Mouse (Mus musculus) intestine, embryonic 15.5 days (tissue): ENCODE results near the gene Odc1. TPM values are rescaled to one million over a fixed set of nuclear protein-coding genes. Genes with fewer than 3 reads are reported as not detected.

Experiments
- ATAC-seq: fragments of 200-750 bp; cut with Nextera tagmentation; 2 replicates; pipeline ENCODE4 v1.8.0; 2017; ENCODE audit warnings: moderate TSS enrichment, moderate library complexity
- H3K27ac ChIP-seq: fragments of 300-500 bp; sonication (generic); 2 replicates; pipeline ENCODE4 v1.5.1; 2015; ENCODE audit warnings: mild to moderate bottlenecking, inconsistent platforms
- H3K27me3 ChIP-seq: fragments of 300-500 bp; sonication (generic); replicated peaks from 2 replicates; pipeline ENCODE4 v1.6.1; 2015; ENCODE audit warnings: inconsistent platforms
- H3K36me3 ChIP-seq: fragments of 300-500 bp; sonication (generic); 2 replicates; pipeline ENCODE4 v1.6.1; 2015; ENCODE audit warnings: inconsistent platforms
- H3K4me1 ChIP-seq: fragments of 300-500 bp; sonication (generic); replicated peaks from 2 replicates; pipeline ENCODE4 v1.6.1; 2015; ENCODE audit warnings: inconsistent platforms
- H3K4me2 ChIP-seq: fragments of 300-500 bp; sonication (generic); replicated peaks from 2 replicates; pipeline ENCODE4 v1.6.1; 2015; ENCODE audit warnings: mild to moderate bottlenecking, inconsistent platforms
- H3K4me3 ChIP-seq: fragments of 300-500 bp; sonication (generic); replicated peaks from 2 replicates; pipeline ENCODE4 v1.5.1; 2015; ENCODE audit warnings: inconsistent platforms
- H3K9ac ChIP-seq: fragments of 300-500 bp; sonication (generic); 2 replicates; pipeline ENCODE4 v1.6.1; 2015; ENCODE audit warnings: inconsistent platforms
- H3K9me3 ChIP-seq: fragments of 300-500 bp; sonication (generic); 2 replicates; pipeline ENCODE4 v1.6.1; 2016; ENCODE audit warnings: inconsistent platforms
- WGBS: fragments of 180-500 bp; shearing (Covaris S2); methylation state at CpG from one replicate; pipeline ENCODE4 v1.1.7; 2015; 5-methylcytosine and 5-hydroxymethylcytosine counted together
- polyA plus RNA-seq: library from polyadenylated mRNA; unstranded; fragments of >200 nt; fragmentation: Nextera tagmentation; extraction: Ambion mirVana; gene quantifications from 2 replicates; pipeline ENCODE4 v1.2.1, GENCODE M21; 2015

The Odc1 gene
- polyA plus RNA-seq, 1 experiment from 2014 or later: 203 TPM

DNA sequence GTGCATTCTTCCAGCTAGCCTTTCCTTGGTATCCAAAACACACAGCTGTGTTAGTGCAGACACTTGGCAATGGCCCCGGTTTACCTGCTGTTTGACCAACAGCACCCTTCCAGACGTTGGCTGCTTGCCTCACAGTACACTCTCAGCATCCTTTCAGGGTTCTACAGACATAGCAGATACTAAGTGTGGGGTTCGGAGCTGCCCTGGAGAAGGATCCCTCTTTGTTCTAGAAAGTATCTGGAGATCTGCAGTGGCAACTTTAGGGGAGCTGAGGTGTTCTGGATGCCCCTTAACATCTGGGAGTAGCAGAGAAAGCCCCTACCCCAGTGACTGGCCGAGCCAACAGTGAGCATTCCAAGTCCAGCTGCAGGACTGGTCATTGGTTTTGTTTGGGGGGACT lies 30.0 kb downstream of the Odc1 start:
- ATAC-seq: no peak
- Histone ChIP-seq H3K9ac (no peak overlapping the region), H3K9me3 (no peaks in the 10 kb centered on the region), H3K4me2 (no peak overlapping the region), H3K27me3 (no peaks in the 10 kb centered on the region), H3K27ac (no peak overlapping the region), H3K4me1 (peaks cover 5% of the 10 kb centered on the region; the same call in 1 of the 2 replicates), H3K36me3 (no peaks in the 10 kb centered on the region), H3K4me3 (no peak overlapping the region)
- 79% methylated on average over 4 of the region's 4 CpGs for WGBS

DNA sequence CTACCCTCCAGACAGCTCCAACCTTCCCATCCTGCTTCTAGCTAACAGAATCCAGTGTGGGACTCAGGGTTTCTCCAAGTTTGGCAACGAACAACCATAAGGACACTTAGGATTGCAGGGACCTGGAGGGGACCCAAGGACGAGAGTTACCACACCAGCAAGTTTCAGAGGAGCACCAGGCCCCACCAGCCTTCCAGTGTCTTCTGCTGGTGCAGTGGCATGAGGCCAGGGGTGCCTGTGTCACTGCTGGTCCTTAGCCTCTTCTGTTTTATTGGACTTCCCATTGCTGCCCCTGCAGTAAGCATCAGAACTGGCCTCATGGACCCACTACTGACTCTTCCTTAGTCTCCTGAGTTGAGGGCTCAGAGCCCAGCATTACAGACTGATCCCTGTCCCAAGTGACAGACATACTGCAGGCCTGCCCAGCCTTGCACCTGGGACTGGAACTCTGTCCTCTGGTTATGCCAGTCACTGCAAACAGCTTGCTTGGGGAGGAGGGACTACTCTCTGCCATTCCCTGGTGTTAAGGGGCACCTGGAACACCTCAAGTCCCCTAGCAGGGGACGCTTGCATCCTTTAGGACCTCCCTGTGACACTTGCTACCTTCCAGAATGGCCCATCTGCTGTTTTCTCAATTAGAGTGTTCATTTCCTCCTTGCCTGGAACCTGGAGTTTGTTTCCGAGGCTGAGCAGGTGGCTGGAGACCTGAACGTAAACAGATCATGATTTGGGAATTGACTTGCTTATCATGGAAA lies 30.7 kb downstream of the Odc1 start:
- peaks cover 5% of the 10 kb centered on the region; the same call in 1 of the 2 replicates for H3K4me1 ChIP-seq
- no peak overlapping the region for H3K9ac ChIP-seq
- no peaks in the 10 kb centered on the region for H3K36me3 ChIP-seq
- H3K4me3 ChIP-seq: no peak overlapping the region
- WGBS: 51% methylated on average over 5 of the region's 5 CpGs
- peak; percentile 62 for ATAC-seq
- no peak overlapping the region for H3K27ac ChIP-seq
- H3K27me3 ChIP-seq: no peaks in the 10 kb centered on the region
- no peak overlapping the region for H3K4me2 ChIP-seq
- no peaks in the 10 kb centered on the region for H3K9me3 ChIP-seq

DNA sequence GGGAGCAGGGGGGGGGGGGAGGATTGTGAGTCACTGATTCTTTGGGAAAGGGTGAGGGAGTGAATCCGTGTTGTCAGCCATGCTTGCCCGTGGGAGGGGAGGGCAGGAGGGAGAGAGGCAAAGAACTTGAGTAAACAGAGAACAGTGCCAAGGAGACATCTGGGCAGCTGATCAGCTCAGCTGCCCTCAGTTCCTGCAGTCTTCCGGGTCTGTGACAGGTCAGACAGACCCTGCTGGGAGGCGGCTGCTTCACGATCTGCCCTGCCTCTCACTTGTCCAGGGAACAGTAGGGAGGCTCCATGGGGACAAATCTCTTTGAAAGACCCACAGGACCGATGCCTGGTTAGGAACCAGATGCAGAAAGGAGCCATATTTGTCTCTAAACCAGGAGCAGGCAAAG lies 31.4 kb downstream of the Odc1 start:
- 8% methylated on average over 6 of the region's 6 CpGs for WGBS
- Histone ChIP-seq H3K4me2 (peak overlapping the region; percentile 28; the same call in 1 of the 2 replicates), H3K27me3 (no peaks in the 10 kb centered on the region), H3K36me3 (no peaks in the 10 kb centered on the region), H3K9me3 (no peaks in the 10 kb centered on the region), H3K9ac (no peak overlapping the region), H3K27ac (no peak overlapping the region), H3K4me3 (no peak overlapping the region), H3K4me1 (peaks cover 5% of the 10 kb centered on the region; the same call in 1 of the 2 replicates)
- peak; percentile 69 for ATAC-seq

DNA sequence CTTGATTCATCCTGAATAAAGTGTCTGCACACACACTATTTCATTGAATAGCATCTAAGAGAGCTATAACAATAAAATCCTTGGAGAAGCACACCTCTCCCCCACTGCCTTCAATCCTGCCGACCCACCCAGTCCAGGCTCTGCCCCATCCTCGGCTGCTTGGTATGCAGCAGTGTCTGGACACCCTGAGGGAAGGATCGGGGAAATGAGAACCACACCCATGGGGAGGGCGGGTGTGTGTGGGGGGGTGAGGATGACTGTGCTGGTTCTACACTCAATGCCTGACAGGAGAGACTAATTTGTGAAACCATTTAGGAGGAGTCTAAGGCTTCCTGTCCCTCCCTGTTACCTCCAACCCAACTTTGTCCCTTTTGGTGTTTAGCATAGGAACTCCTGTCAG lies 34.0 kb downstream of the Odc1 start:
- no peak overlapping the region for H3K27ac ChIP-seq
- H3K27me3 ChIP-seq: no peaks in the 10 kb centered on the region
- no peak overlapping the region for H3K4me3 ChIP-seq
- no peak for ATAC-seq
- no peak overlapping the region for H3K9ac ChIP-seq
- H3K4me1 ChIP-seq: peaks cover 5% of the 10 kb centered on the region; the same call in 1 of the 2 replicates
- H3K36me3 ChIP-seq: no peaks in the 10 kb centered on the region
- WGBS: 31% methylated on average over 4 of the region's 4 CpGs
- no peaks in the 10 kb centered on the region for H3K9me3 ChIP-seq
- H3K4me2 ChIP-seq: no peak overlapping the region

DNA sequence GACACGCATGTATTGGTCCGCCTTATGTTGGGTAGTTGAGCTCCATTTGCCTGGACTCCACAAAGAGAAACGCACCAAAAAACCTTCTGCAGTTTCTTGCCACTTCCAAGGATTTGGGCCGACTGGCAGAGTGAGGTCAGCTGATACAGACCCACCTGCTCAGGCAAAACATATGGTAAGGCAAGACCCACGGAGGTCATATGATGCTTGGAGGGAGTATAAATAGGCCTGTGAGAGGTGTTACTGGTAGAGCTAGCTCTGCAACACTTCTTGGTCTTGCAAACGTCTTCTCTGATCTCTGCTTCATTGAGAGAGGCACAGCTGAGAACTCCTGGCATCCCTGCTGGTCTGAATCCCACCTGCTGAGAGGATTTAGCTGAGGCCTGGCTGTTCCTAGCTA lies 36.4 kb downstream of the Odc1 start:
- Histone ChIP-seq H3K36me3 (no peaks in the 10 kb centered on the region), H3K4me1 (peaks cover 4% of the 10 kb centered on the region; the same call in 1 of the 2 replicates), H3K4me2 (no peak overlapping the region), H3K9ac (no peak overlapping the region), H3K9me3 (no peaks in the 10 kb centered on the region), H3K4me3 (no peak overlapping the region), H3K27ac (no peak overlapping the region), H3K27me3 (no peaks in the 10 kb centered on the region)
- no peak for ATAC-seq
- WGBS: 68% methylated on average over 6 of the region's 6 CpGs

DNA sequence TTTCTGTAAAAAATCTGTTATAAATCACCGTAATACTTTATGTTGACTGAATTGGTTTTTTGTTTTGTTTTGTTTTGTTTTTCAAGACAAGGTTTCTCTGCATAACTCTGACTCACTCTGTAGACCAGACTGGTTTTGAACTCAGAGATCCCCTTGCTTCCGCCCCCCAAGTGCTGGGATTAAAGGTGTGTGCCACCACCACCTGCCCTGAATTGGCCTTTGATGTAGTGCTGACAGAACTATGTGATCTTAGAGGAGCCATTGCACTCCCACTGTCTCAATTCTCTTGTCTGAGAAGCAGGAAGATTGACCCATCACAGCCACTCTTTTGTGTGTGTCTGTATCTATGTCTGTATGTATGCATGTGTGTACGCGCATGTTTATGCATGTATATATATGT lies 37.8 kb downstream of the Odc1 start:
- ATAC-seq: no peak
- WGBS: 91% methylated on average over 4 of the region's 4 CpGs

DNA sequence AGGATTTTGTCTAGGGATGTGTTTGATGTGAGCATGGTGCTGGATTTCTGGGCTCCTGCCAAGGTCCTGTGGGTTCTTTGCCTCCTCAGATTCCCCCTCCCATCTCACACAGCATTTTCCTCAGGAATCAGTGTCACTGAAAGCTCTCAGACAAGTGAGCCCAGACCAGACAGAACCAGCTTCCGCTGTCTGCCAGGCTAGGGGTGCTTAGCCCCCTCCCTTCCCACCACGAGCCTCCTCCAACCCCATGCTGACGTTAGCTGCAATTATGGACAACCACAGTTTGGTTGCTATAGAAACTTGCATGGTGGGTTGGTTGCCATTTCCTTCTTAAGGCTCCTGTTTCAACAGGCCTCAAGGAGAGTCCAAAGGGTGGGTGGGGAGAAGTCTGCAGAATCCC lies 39.3 kb downstream of the Odc1 start:
- no peak for ATAC-seq
- no peaks in the 10 kb centered on the region for H3K4me1 ChIP-seq
- 34% methylated on average over 3 of the region's 3 CpGs for WGBS
- H3K9ac ChIP-seq: no peak overlapping the region
- H3K36me3 ChIP-seq: no peaks in the 10 kb centered on the region
- H3K4me3 ChIP-seq: no peak overlapping the region
- no peaks in the 10 kb centered on the region for H3K27me3 ChIP-seq
- H3K27ac ChIP-seq: no peak overlapping the region
- H3K9me3 ChIP-seq: no peaks in the 10 kb centered on the region
- no peak overlapping the region for H3K4me2 ChIP-seq

More for the DNA sequence above, 37.8 kb downstream of the Odc1 start:
- Histone ChIP-seq H3K9ac (no peak overlapping the region), H3K4me3 (no peak overlapping the region), H3K4me1 (no peaks in the 10 kb centered on the region), H3K27ac (no peak overlapping the region), H3K4me2 (no peak overlapping the region), H3K9me3 (no peaks in the 10 kb centered on the region), H3K36me3 (no peaks in the 10 kb centered on the region), H3K27me3 (no peaks in the 10 kb centered on the region)

DNA sequence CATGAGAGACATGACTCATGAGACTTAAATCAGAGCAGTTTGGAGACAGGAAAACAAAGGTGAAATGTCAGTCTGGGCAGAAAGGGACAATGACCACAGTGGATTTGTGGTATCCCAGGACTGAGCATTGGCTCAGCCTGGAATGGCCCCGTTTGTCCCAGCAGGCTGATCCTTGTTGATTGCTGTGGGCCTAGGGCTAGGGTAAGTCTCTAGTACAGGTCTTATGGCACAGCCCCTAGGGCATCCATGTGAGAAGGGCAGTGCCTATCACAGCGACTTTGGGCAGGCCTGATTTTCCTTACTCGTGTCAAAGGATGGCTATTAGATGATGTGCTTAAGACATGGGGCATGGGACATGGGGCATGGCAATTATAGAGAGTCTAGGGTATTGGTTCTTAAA lies 41.4 kb downstream of the Odc1 start:
- WGBS: 74% methylated on average over 3 of the region's 3 CpGs
- Histone ChIP-seq H3K9me3 (no peaks in the 10 kb centered on the region), H3K9ac (no peak overlapping the region), H3K4me3 (no peak overlapping the region), H3K4me1 (no peaks in the 10 kb centered on the region), H3K27me3 (no peaks in the 10 kb centered on the region), H3K36me3 (no peaks in the 10 kb centered on the region), H3K27ac (no peak overlapping the region), H3K4me2 (no peak overlapping the region)
- no peak for ATAC-seq

DNA sequence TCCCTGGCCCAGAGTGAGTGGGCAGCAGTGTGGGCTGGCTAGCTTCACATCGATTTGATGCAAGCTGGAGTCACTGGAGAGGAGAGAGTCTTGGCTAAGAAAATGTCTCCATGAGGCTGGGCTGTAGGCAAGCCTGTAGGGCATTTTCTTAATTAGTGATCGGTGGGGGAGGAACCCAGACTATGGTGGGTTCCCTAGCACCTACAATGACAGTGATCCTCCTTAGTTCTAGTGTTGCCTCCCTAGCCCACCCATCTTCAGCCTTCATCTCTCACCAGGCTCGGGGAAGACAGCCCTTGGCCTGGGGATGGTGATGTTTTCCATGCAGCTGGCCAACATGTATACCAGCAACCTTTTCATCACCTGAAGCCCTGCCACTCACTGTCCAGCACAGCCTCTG lies 43.8 kb downstream of the Odc1 start:
- Histone ChIP-seq H3K9ac (no peak overlapping the region), H3K27me3 (no peaks in the 10 kb centered on the region), H3K9me3 (no peaks in the 10 kb centered on the region), H3K27ac (no peak overlapping the region), H3K4me2 (no peak overlapping the region), H3K36me3 (no peaks in the 10 kb centered on the region), H3K4me1 (no peaks in the 10 kb centered on the region), H3K4me3 (no peak overlapping the region)
- ATAC-seq: no peak
- 80% methylated on average over 3 of the region's 3 CpGs for WGBS

DNA sequence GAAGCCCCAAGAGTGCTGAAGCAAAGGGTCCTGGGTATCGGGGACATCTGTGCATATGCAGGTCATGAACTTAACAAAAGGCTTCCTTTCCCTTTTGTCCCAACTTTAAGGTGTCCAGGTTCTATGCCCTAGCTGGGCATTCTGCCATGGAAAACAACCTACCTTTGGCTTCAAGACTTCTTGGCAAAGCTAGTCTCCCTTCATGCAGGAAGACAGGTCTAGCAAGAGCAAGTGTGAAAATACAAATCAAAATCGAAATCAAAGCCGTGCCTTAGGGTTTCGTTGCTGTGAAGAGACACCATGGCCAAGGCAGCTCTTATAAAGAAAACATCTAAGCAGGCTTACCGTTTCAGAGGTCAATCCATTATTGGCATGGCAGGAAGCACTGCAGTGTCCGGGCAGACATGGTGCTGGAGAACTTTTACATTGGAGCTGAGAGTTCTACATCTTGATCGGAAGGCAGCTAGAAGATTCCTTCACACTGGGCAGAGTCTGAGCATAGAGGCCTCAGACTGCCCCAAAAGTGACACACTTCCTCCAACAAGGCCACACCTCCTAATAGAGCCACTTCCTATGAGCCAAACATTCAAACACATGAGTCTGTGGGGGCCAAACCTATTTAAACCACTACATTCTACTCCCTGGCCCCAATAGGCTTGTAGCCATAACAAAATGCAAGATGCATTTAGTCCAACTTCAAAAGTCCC lies 44.5 kb downstream of the Odc1 start:
- H3K9ac ChIP-seq: no peak overlapping the region
- no peak overlapping the region for H3K4me3 ChIP-seq
- ATAC-seq: no peak
- H3K4me2 ChIP-seq: no peak overlapping the region
- H3K4me1 ChIP-seq: no peaks in the 10 kb centered on the region
- H3K9me3 ChIP-seq: no peaks in the 10 kb centered on the region
- 92% methylated on average over 7 of the region's 7 CpGs for WGBS
- H3K27me3 ChIP-seq: no peaks in the 10 kb centered on the region
- no peak overlapping the region for H3K27ac ChIP-seq
- H3K36me3 ChIP-seq: no peaks in the 10 kb centered on the region

DNA sequence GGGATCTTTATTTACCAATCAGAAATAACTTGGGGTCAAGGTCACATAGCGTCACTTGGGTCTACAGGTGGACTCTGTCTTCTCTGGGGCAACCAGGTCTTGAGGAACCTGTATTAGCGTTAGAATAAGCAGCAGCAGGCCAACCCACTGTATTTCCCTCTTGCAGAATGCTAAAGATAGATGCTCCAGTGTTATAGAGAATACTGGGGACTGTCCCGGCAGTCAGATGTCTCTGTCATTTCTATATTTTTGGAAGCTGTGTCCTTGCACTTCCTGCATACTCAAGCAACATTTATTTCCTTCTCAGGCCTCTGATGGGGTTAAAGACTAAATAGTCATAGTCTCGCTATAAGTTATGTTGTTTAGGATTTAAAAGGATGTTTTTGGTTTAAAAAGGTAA lies 46.7 kb downstream of the Odc1 start:
- Histone ChIP-seq H3K9ac (no peak overlapping the region), H3K9me3 (no peaks in the 10 kb centered on the region), H3K27me3 (no peaks in the 10 kb centered on the region), H3K27ac (no peak overlapping the region), H3K4me2 (no peak overlapping the region), H3K4me3 (no peak overlapping the region), H3K4me1 (no peaks in the 10 kb centered on the region), H3K36me3 (no peaks in the 10 kb centered on the region)
- 73% methylated on average over 4 of the region's 4 CpGs for WGBS
- no peak for ATAC-seq

DNA sequence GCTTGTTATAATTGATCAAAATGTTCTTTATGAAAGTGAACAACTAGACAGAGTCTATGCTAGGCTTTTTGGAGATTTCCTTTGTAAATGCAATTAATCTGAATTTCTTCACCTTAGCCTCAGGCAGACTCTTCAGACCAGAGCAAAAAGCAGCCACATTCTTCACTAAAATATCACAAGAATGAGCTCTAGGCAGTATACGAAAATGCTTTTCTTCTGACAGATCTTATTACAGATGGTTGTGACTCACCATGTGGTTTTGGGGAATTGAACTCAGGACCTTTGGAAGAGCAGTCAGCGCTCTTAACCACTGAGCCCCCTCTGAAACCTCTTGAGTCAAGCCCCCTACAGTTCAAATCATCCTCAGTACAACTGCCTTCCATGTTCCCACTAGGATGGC lies 49.4 kb downstream of the Odc1 start:
- Histone ChIP-seq H3K36me3 (no peaks in the 10 kb centered on the region), H3K4me3 (no peak overlapping the region), H3K4me2 (no peak overlapping the region), H3K9me3 (no peaks in the 10 kb centered on the region), H3K27me3 (no peaks in the 10 kb centered on the region), H3K9ac (no peak overlapping the region), H3K27ac (no peak overlapping the region), H3K4me1 (no peaks in the 10 kb centered on the region)
- ATAC-seq: no peak
- 80% methylated on average over 2 of the region's 2 CpGs for WGBS

DNA sequence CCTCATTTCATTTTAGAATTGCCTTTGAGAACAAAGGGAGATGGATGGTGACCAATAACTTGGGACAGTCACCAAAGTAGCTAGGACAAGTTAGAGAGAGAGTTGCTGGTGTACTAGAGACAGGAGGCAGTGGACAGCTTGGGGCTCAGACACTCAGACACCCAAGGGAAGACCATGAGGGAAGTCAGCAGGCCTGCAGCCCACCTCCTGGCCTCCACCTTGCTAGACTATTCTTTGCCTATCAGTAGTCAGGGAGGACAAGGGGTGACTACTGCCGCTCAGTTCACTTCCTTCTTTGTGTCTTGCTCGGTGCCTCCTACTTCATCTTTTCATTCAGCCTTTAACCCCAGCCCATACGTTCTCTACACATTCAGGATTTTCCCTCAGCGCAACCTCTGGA lies 50.1 kb downstream of the Odc1 start:
- no peaks in the 10 kb centered on the region for H3K27me3 ChIP-seq
- H3K4me2 ChIP-seq: no peak overlapping the region
- no peaks in the 10 kb centered on the region for H3K9me3 ChIP-seq
- no peak overlapping the region for H3K27ac ChIP-seq
- H3K9ac ChIP-seq: no peak overlapping the region
- no peaks in the 10 kb centered on the region for H3K4me1 ChIP-seq
- no peak overlapping the region for H3K4me3 ChIP-seq
- ATAC-seq: no peak
- WGBS: 62% methylated on average over 4 of the region's 4 CpGs
- H3K36me3 ChIP-seq: no peaks in the 10 kb centered on the region
